Mouse (Mus musculus) monocyte, adult 5-6 weeks (primary cell): Measurements from ENCODE around the gene Tpm1. TPM values are rescaled to one million over a fixed set of nuclear protein-coding genes. Genes with fewer than 3 reads are reported as not detected.

Experiments used
- ATAC-seq: fragments of 153-309, 156-312 bp; replicated peaks from 2 replicates; pipeline ENCODE4 v1.8.0; 2017; ENCODE audit warnings: mild to moderate bottlenecking; ENCODE audit not compliant: low TSS enrichment, insufficient number of reproducible peaks, severe bottlenecking, poor library complexity, low FRiP score
- total RNA-seq: library from RNA; stranded (forward); fragments of 200-1000, 200-491, 200-594 nt; gene quantifications from 3 replicates; pipeline ENCODE4 v1.2.3, GENCODE M21; 2017

Gene Tpm1
- 29.4 to 78.0 TPM (median 49.1 TPM) in 3 replicates for total RNA-seq

DNA sequence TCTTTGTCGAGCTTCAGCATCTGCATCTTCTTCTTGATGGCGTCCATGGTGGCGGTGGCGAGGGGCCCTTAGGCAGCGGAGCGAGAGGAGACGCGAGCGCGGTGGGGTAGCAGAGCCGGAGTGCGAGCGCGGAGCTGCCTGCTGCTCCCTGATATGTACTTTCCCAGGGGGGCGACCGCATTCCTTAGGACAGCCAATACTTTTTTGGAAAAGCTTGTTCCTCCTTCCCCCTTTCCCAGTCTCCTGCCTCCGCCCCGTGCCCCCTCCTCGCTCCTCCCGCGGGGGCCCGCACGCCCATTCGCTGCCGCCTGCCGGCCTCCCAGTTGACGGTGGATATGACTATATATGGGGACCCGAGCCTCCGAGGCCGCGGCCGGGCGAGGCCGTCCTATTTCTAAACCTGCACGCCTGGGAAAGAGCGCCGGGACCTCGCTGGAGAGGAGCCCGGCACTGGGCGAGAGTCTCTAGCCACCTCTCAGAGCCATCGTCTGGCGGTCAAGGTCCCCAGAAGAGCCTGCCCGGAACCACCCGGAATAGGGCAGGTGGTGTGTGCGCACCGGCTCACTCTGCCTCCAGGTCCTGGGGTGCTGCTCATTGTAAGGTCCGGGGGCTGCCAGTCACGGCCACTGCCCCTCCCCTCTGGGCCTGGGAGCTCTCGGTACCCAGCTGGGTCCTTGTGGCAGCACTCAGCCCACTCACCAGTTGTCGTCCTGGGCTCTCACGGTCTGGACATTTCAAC is at the start of gene Tpm1:
TSS of gene Tpm1 (minus strand) at position 321 of the 739 bp plus-strand sequence.
- ATAC-seq = no peak

DNA sequence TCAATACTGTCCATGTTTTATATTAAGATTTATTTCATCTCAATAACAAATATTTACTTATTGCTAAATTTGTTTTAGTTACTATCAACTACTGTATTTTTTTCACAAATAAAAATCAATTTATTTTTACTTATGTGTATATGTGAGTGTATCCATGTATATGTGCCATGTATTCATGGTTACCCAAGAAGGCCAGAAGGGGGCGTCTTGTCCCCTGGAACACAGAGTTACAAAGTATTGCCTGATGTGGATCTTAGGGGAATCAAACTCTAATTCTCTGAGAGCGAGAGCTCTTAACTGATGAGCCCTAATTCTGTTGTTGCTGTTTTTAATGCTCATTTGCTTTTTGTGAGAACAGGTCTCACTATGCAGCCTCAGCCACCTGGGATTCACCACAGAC is 45.2 kb upstream of the Tpm1 start:
- no peak for ATAC-seq

DNA sequence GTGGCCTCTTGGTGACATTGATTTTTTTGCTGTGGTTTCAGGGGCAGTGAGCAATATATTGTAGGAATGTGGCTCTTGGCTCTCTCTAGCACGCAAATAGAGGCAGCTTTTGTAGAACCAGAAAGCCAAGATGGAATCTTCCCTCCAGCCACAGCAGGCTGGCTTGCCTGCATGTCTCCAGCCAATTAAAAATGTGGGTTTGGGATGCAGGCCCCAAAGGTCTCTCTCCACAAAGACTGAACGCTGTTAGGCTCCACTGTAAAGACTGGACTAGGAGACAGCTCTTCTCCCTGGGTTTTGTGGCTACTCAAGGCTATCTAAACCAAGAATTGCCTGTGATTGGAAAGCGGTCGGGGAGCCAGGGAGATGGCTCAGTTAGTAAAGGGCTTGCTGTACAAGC is 43.0 kb upstream of the Tpm1 start:
- no peak for ATAC-seq

DNA sequence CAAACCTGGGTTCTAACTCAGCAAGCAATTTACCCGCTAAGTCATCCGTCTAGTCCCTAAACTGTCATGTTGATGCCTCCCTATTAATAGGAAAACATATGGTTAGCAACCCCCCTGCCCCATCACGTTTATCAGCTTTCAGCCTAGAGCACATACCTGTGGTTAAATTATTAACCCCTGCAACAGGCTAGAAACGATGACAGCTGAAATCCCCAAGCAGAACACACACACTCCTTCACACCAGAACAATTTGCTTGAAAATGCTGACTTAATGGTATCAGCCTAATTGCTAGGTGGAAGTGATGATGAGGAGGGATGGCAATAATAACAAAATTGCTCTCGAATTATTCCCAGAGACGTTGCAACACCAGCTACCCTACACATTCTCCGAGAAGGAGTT is 42.4 kb upstream of the Tpm1 start:
- ATAC-seq = no peak

DNA sequence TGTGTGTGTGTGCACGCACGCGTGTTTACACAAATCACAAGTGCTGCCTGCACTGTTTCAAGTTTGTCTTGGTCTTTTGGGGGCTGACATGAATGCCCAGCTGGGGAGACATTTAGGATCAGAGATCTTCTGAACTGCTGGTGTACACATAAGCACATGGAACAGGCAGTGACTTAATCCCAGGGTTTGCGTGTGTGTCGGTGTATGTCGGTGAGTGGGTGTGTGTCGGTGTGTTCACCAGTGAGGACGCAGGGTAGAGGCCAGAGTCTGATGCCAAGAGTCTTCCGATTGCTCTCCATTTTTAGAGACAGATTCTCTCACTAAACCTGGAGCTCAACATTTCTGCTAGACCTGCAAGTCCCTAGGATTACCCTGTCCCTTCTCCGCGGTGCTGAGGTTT is 41.9 kb upstream of the Tpm1 start:
- no peak for ATAC-seq

DNA sequence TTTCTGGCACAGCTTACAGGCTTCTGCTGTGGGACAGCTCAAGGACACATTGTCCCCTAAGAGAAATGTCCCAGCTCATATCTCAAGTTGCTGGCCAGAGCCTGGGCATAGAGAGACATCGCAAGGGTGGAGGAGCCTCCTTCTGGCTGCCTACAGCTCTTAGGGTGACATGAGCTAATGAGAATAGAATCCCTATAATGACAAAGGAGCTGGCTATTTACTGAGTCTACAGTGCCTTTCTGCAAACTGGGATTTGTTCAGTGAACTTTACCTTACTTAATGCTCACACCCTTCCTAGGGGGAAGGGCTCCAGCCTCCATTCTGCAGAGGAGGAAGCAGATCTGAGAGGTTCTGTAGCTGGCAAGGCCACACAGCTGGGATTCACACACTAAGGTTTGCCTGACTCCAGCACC is 41.4 kb upstream of the Tpm1 start:
- ATAC-seq = no peak

GRCm38 (mm10) chr9:67089167-67089566 is 40.0 kb upstream of the Tpm1 start:
- ATAC-seq = no peak

DNA sequence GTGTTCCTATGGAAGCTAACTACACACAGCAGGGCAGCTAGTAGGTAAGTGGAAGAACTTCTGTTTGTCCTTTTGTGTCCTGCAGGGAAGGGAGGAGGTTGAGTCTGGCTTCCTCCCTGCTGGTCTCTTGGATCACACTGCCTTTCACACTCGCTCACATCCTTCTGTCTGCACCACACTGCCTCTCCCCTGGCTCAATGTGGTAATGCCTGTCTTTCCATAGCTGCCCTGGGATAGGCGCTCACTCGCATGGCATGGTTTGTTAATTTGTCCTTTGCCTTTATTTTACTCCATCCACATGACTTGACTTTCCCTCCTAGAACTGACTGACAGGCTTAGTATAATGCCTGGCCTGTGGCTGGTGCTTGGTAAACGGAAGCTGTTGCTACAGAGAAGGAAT is 34.6 kb upstream of the Tpm1 start:
- no peak for ATAC-seq

- ATAC-seq = no peak
Observed at GRCm38 (mm10) chr9:67081688-67082087, 32.5 kb upstream of the Tpm1 start.

DNA sequence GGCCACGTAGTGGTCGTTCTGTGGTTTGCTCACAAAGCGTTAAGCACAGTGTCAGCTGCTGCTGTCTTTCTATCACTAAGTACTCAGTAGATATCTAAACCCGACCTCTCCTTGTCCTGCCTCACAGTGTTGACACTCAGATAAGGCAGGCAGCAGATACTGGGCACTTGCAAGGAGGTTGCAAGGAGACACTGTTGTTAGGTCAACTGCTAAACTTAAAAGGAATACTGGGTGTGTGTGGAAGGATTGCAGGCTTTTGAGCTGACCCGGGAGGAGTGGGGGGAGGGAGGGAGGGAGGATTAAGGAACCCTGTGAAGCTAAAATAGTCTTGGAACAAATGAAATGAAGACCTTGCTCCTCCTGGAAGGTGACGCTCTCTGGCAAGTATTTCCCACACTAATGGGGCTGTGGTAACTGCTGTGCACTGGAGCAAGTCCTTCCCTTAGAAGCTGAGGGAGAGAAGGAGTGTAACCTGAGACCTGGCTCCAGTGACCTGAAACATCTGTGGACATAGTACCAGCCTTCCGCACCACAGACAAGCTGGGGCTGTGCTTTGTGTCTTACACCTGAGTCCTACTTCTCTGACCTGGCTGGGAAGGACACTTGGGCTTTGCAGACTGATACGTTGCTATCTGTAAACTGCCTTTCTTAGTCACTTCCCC is 28.6 kb upstream of the Tpm1 start:
- ATAC-seq = no peak

DNA sequence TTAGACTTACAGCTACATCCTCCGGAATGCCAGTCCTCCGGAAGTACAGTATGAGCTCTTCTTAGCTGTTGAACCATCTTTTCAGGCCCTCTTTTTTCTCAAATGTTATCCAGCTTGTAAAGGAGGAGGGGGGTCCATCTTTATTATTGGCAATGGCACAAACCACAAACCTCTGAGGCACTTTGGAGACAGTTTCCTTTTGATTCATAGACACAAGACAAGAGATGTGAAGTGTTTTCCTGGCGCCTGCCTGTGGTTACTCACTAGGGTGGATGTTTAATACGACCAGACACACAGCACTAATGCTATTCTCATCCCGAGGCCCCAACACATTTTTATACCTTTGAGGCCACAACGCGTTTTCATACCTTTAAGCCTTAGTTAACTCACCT is 28.1 kb upstream of the Tpm1 start:
- no peak for ATAC-seq

DNA sequence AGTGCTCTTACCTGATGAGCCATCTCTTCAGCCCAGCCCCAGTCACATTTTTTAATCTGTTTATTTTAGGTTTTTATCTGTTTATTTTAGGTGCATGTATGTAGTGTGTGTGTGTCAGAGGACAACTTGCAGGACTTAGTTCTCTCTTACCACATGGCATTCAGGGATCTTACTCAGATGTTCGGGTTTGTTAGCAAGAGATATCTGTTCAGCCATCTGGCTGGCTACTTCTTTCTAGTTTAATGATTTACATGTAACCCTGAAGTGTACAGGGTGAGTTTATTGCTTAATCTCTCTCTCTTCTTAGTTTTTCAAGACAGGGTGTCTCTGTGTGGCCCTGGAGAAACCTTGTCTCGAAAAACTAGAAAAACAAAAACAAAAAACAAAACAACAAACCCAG is 23.0 kb upstream of the Tpm1 start:
- ATAC-seq = no peak

DNA sequence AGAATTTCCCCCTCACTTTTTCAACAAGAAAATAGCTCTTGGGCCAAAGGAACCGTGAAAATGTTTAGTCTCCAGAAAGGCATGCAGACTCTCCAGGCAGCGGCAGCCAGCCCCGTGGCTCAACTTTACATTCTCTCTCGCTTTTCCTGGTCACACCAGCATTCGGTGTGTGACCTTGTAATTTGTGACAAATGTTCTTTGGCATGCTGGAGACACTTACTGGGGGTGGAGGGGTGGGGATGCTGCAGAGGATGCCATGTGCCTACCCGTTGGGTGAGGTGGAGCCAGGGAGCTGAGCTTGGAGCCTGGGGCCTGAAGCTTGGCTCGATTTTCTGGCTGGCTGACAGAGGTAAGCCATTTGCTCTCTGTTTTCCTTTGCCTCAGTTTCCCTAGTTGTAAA is 22.4 kb upstream of the Tpm1 start:
- ATAC-seq = no peak

- ATAC-seq = no peak
Observed at GRCm38 (mm10) chr9:67071103-67071502, 21.9 kb upstream of the Tpm1 start.

DNA sequence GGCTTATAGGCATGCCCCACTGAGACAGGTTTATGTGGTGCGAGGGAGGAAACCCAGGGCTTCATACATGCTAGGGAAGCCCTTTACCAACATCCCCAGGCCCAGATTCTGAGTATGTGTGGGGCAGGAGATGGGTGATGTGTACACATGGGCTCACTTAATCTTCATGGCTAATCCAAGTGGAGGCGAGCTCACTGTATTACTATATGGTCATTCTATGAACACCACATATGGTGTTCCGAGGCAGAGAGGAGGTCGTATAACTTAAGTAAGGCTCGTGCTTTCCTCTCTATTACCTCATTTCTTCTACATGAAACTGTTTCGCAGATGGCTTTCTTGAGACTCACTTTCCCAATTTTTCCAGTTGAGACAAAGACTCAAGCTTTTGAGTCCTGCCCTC is 17.4 kb upstream of the Tpm1 start:
- no peak for ATAC-seq

- ATAC-seq = no peak
Observed at GRCm38 (mm10) chr9:67059714-67060113, 10.5 kb upstream of the Tpm1 start.

DNA sequence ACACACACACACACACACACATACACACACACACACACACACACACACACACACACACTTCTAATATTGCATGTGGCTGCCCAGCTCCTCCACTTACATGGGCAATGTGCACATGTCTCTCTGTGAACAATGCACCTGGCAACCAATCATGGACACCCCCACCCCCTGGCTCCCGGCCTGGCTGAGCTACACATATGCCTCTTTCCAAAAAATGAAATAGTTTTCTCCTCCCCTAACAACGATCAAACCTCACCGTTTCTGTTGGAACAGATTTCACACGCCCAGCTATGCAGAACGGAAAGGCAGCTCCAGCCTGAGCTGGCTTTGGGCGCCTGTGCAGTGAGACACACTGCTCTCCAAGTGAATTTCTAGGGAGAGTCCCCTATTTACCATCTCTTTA is 9.2 kb upstream of the Tpm1 start:
- no peak for ATAC-seq

GRCm38 (mm10) chr9:67050736-67051337 is 1.6 kb upstream of the Tpm1 start:
- no peak for ATAC-seq

DNA sequence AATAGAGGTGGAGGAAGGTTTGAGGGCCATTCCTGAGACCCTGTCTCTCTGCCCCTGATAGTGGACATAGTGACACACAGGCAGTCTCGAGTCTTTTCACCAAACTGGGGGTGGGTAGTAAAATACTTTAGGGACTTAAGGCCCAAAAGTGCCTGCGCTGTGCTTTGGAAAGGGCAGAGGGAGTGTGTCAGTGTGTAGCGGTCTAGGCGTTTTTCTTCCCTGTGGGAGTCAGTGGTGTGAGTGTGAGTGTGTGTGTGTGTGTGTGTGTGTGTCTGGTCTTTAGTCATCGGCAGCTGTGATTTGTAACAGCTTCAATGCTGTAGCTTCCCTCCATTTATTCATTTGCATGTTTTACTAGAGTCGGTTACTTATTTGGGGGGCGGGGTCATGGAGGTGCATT is 630 bp upstream of the Tpm1 start:
- ATAC-seq = no peak

DNA sequence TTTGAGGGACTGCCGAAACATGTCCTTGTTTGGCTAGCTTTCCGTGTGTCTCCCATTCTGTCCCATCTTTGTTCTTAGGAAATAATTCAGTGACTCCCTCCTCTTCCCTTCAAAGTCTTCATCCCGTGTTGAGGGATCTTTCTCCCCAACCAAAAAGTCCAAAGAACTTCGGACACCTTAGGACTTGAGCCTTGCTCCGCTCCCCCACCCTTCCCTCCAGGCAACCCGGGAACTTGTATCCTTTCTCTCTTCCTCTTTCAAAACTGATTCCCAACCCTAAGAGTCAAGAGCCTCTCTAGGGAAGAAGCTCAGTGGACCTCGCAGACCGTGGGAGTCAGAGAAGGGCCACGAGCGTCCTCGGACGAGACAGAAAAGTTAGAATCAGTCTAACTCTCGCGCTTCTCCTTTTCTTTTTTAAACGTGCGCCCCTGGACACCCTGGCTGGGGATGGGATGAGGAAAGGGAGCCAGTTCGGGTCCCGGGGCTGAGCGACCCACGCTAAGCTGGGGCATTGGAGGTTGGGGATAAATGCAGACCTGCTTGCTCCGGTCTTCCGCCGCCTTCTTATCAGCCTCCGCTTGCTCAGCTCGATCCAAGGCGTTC is 622 bp downstream of the Tpm1 start:
- ATAC-seq = no peak
